Mouse (Mus musculus) E14TG2a.4 (cell line): ENCODE measurements at regions not wholly inside any gene's neighbourhood (a gene's known extent, or its start where the extent isn't known, plus 50 kb on each side); places are given as distances from the start of the nearest gene placed in this dataset.

Source experiments
- H3K27me3 ChIP-seq: 2 replicates; pipeline ENCODE4 v1.6.1; 2014; ENCODE audit warnings: low read length, control low read depth; ENCODE audit not compliant: insufficient read depth
- H3K36me3 ChIP-seq: 2 replicates; pipeline ENCODE4 v1.6.1; 2014; ENCODE audit warnings: low read length, control low read depth; ENCODE audit not compliant: insufficient read depth
- H3K4me1 ChIP-seq: replicated peaks from 2 replicates; pipeline ENCODE4 v1.6.1; 2014; ENCODE audit warnings: low read depth, low read length, control low read depth
- H3K4me3 ChIP-seq: replicated peaks from 2 replicates; pipeline ENCODE4 v1.5.1; 2014; ENCODE audit warnings: mild to moderate bottlenecking, low read length
- H3K9me3 ChIP-seq: 2 replicates; pipeline ENCODE4 v1.6.1; 2014; ENCODE audit warnings: low read length, control low read depth
- CTCF ChIP-seq: conservative IDR thresholded peaks from 2 replicates; pipeline ENCODE4 v1.5.1; 2014; ENCODE audit warnings: low read length
- NANOG ChIP-seq: IDR thresholded peaks from 2 replicates; pipeline ENCODE4 v1.6.1; 2014; ENCODE audit warnings: borderline replicate concordance, low read length, mixed read lengths
- POU5F1 ChIP-seq: IDR thresholded peaks from 2 replicates; pipeline ENCODE4 v1.6.1; 2014; ENCODE audit warnings: low read length, borderline replicate concordance

DNA sequence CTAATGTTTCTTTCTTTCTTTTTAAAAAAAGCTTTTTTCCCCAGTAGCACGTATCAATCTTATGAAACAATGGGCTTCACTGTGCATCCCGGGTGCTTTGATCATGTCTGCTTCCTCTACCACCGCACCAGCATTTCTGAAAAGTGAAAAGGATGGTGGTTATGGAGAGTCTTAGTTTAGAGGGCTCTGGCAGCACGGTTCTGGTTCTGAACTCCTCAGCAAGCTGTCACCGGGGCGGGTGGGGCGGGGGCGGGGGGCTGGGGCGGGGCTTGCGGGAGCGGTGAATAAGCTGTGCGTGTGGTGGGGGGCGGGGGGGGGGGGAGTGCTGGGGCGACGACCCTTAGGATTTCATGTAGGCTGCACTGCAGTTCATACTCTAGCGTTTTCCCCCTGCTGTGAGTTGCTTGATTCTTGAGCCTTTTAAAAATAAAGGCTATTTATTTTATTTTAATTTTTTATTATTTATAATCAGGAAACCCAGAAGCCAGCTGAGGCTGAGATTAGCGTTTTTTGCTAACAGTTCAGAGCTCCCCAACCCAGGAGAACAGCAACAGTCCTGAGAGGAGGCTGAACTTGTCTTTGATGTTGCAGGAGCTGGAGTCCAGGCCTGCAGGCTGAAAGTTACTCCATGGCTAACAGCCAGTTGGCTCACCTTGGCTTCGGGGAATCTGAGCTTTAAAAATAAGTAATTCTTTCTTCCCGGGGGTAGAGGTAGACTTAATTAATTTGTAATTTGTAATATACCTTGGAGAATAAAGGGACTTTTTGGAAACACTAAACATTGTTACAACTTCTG lies 59.2 kb upstream of the Tut7 start:
- Histone ChIP-seq H3K9me3 (peaks cover 18% of the 10 kb centered on the region), H3K4me3 (no peak overlapping the region), H3K27me3 (peaks cover 7% of the 10 kb centered on the region; the same call in 1 of the 2 replicates), H3K4me1 (no peaks in the 10 kb centered on the region), H3K36me3 (no peaks in the 10 kb centered on the region)
- TF ChIP-seq NANOG, result no peak
- TF ChIP-seq POU5F1, result no peak
- no peak for TF ChIP-seq CTCF

DNA sequence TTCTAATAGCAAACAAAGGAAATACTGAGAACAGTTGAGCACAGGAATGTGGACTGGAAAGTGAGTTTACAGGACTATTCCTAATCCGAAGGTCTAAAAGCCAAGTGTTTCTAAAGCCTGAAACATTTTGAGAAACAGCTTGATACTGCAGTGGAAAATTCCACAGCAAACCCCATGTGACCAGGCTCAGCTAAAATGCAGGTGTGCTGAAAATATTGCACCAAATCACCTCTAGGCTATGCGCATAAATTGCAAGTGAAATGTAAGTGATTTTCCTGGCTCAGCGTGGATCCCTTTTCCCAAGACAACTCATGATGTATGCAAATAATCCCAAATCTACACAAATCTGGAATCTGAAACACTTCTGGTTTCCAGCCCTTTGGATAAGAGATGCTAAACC lies 57.1 kb upstream of the Tut7 start:
- Histone ChIP-seq H3K36me3 (no peaks in the 10 kb centered on the region), H3K4me3 (no peak overlapping the region), H3K27me3 (peaks cover 8% of the 10 kb centered on the region; the same call in 1 of the 2 replicates), H3K9me3 (no peaks in the 10 kb centered on the region), H3K4me1 (no peaks in the 10 kb centered on the region)
- TF ChIP-seq CTCF, result no peak
- no peak for TF ChIP-seq NANOG
- no peak for TF ChIP-seq POU5F1

DNA sequence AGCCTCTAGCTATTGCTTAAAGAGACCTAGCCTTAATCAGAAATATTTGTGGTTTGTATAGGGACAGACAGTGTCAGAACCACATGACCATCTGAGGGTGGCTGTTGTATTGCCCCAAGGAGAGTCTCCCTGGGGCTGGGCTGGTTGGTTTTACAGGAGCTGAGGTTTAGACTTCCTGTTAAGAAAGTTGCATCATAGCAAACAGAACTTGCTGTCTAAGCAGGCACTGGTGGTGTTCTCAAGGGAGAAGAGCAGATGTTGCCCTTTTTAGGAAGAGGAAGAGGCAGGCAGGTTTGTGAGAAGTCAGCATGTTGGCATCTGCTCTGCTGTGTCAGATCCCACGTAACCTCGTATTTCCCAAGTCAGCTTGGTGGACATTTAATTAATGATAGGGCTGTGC lies 52.7 kb upstream of the Tut7 start:
- Histone ChIP-seq H3K4me3 (no peak overlapping the region), H3K4me1 (peaks cover 10% of the 10 kb centered on the region), H3K36me3 (no peaks in the 10 kb centered on the region), H3K27me3 (peaks cover 17% of the 10 kb centered on the region), H3K9me3 (no peaks in the 10 kb centered on the region)
- no peak for TF ChIP-seq CTCF

DNA sequence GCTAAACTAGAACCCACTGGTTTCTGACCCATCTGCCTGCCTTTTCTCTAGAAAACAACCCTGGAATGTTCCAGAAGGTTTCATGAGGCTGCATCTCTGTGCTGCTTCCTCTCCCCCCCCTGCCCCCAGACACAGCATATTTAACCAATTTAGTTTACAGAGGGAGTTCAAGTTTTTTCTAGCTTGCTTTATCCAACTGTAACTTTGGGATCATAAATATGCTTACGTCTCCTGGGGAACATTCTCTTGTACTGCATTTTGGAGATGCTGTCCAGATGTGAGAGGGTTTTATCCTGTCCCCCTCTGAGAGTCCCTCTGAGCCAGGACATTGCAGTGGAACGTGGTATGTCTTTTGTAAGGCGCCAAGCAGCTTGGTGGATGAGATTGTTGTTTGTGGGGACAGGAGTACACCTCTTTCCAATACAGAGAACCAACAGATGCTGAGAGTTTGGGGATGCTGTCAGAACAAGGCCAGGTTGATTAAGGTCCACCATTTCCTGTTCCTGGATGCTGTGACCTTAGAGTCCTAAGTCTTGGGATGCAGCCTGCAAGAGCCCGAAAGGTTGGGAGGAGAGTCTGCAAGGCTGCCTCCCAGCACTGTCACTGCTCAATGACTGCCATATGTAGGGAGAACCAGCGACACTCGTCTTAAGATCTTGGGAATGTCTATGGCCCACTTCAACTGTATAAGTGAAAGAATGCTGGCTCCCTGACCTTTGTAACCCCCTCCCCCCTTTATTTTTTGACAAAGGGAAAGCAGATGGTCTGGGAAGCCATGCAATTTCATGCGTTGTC lies 51.4 kb upstream of the Tut7 start:
- no peaks in the 10 kb centered on the region for H3K36me3 ChIP-seq
- no peaks in the 10 kb centered on the region for H3K9me3 ChIP-seq
- peaks cover 17% of the 10 kb centered on the region for H3K27me3 ChIP-seq
- peaks cover 23% of the 10 kb centered on the region for H3K4me1 ChIP-seq
- no peak for TF ChIP-seq POU5F1
- H3K4me3 ChIP-seq, result no peak overlapping the region
